ENCODE assay signal across 7 mouse cellular contexts in the genomic region with DNA sequence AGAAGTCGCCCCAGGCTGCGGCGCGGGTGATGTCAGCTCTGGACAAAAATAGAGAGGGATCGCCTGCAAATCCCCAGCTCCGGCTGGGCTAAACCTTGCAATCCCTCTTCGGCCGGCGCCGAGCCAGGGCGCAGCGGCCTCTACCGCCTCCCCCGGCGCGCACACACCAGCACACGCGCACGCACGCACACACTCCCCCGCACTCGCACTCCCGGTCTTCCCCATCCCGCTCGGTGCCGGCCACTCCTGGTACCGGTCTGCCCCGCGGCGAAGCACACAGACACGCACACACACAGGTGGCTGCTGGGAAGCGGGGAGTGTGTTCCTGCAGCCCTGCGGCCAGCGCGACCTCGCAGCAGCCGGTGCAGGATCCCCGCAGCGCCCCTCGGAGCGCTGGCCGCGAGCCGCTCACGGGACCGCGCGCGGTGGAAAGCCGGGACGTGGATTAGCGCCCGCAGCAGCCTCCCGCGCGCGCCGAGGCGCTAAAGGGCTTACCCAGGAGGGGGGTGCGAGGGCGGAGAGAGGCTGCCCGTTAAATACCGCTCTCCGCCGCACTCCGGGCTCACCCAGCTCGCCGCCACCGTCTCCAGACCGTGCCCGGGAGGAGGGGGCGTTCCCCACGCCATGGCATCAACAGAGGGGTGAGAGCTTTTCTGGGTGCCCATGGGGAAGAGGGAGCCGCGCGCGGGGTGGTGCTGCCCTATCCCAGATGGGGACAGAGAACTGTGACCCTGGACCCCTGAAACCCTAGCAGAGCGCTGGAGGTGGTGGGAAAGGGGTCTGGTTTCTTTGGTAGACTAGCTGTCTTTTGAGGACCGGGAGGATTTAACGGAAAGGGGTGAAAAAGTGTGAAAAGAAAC. TPM values are rescaled to one million over a fixed set of nuclear protein-coding genes. Genes with fewer than 3 reads are reported as not detected.
A peak's percentile ranks its signal among the peaks of the same experiment; 100 is the strongest.
DNase-seq lines count a peak whose midpoint lies in the region; ATAC-seq and TF ChIP-seq lines count a peak whose summit lies in the region.

No protein-coding gene starts in this region.

- no peaks in the 10 kb centered on the region for H3K9me3 ChIP-seq in forebrain, embryonic 15.5 days
- no peaks in the 10 kb centered on the region for H3K9me3 ChIP-seq in hindbrain, postnatal 0 days (ENCODE audit: low read length)
- H3K9me3 ChIP-seq in limb, embryonic 12.5 days, result no peaks in the 10 kb centered on the region

- peak overlapping the region; percentile 79 for H3K27ac ChIP-seq in forebrain, embryonic 15.5 days (replicated peaks)
- H3K27ac ChIP-seq in hindbrain, postnatal 0 days, result peak overlapping the region; percentile 94
- H3K27ac ChIP-seq in limb, embryonic 12.5 days, result no peak overlapping the region

- peaks cover 54% of the 10 kb centered on the region for H3K4me1 ChIP-seq in forebrain, embryonic 15.5 days
- H3K4me1 ChIP-seq in hindbrain, postnatal 0 days (ENCODE audit: insufficient read depth, low read length), result peaks cover 23% of the 10 kb centered on the region
- H3K4me1 ChIP-seq in limb, embryonic 12.5 days (replicated peaks), result peaks cover 23% of the 10 kb centered on the region

- DNase-seq in adrenal gland, adult 18-20 months (ENCODE audit: low spot score in 2 of 2), result peak; percentile 11 to 21
- peak; percentile 73 for DNase-seq in cerebellum, adult 11 months
- DNase-seq in hindbrain, postnatal 0 days (ENCODE audit: low spot score), result peak; percentile 87
- peak; percentile 73 for DNase-seq in neural tube, embryonic 10.5 days (ENCODE audit: extremely low spot score, low spot score)
- peak; percentile 29 for DNase-seq in testis, postnatal 14 days (ENCODE audit: low spot score)

- no peaks in the 10 kb centered on the region for H3K27me3 ChIP-seq in forebrain, embryonic 15.5 days
- H3K27me3 ChIP-seq in hindbrain, postnatal 0 days (ENCODE audit: insufficient read depth, low read length), result no peaks in the 10 kb centered on the region
- H3K27me3 ChIP-seq in limb, embryonic 12.5 days, result peaks cover 58% of the 10 kb centered on the region

- H3K9ac ChIP-seq in forebrain, embryonic 15.5 days (replicated peaks), result peak overlapping the region; percentile 77
- H3K9ac ChIP-seq in hindbrain, postnatal 0 days (replicated peaks; ENCODE audit: low read length), result peak overlapping the region; percentile 84
- peak overlapping the region; percentile 64 for H3K9ac ChIP-seq in limb, embryonic 12.5 days (replicated peaks)

- H3K4me3 ChIP-seq in forebrain, embryonic 15.5 days, result peak overlapping the region; percentile 63
- peak overlapping the region; percentile 85 for H3K4me3 ChIP-seq in hindbrain, postnatal 0 days (ENCODE audit: low read length)
- peak overlapping the region; percentile 70 for H3K4me3 ChIP-seq in limb, embryonic 12.5 days (replicated peaks)

- H3K36me3 ChIP-seq in forebrain, embryonic 15.5 days, result no peaks in the 10 kb centered on the region
- no peaks in the 10 kb centered on the region for H3K36me3 ChIP-seq in hindbrain, postnatal 0 days (ENCODE audit: insufficient read depth, low read length)
- no peaks in the 10 kb centered on the region for H3K36me3 ChIP-seq in limb, embryonic 12.5 days

- peak; percentile 40; the same call in 1 of the 2 replicates for TF ChIP-seq CTCF in hindbrain, postnatal 0 days (IDR thresholded peaks at IDR 0.05; ENCODE audit: low read depth)

- under 1% methylated on average over 79 of the region's 80 CpGs for WGBS in forebrain, embryonic 15.5 days
- WGBS in hindbrain, postnatal 0 days, result under 1% methylated on average over 64 of the region's 80 CpGs
- under 1% methylated on average over 79 of the region's 80 CpGs for WGBS in limb, embryonic 12.5 days

- ATAC-seq in forebrain, embryonic 15.5 days (replicated peaks), result peak; percentile 82
- ATAC-seq in hindbrain, postnatal 0 days, result peak; percentile 91
- ATAC-seq in limb, embryonic 12.5 days (ENCODE audit: insufficient number of reproducible peaks, insufficient read depth, low FRiP score, low TSS enrichment, low read depth), result peak; percentile 77

- H3K4me2 ChIP-seq in forebrain, embryonic 15.5 days (replicated peaks), result peak overlapping the region; percentile 96
- peak overlapping the region; percentile 73 for H3K4me2 ChIP-seq in hindbrain, postnatal 0 days (ENCODE audit: low read depth, low read length)
- H3K4me2 ChIP-seq in limb, embryonic 12.5 days, result peak overlapping the region; percentile 99

RNA-seq across cellular contexts. Expression of gene Slc1a2, which starts 0.4 kb away (rescaled TPM):
- total RNA-seq in adrenal gland, adult 18-20 months (2021), result under 1 TPM; 0.17 to 0.35 TPM
- 10.5 and 11.4 TPM in 2 replicates for polyA plus RNA-seq in forebrain, embryonic 15.5 days (2015; fragmentation: Nextera tagmentation; extraction: Ambion mirVana)
- 116 and 130 TPM in 2 replicates for total RNA-seq in hindbrain, postnatal 0 days (2014; rRNA removed)
- 21.9 and 23.9 TPM in 2 replicates for polyA plus RNA-seq in hindbrain, postnatal 0 days (2015; fragmentation: Nextera tagmentation; extraction: Ambion mirVana)
- polyA plus RNA-seq in limb, embryonic 12.5 days (2016; fragmentation: Nextera tagmentation; extraction: Ambion mirVana), result 0.16 and 0.37 TPM in 2 replicates

Comparison
In these comparisons a context has a peak if more than half of its experiments do, and no peak if none do; other contexts are left out.
1. DNase-seq: peak in every context shown above with its lines; median percentile 87 in hindbrain, postnatal 0 days; 73 in cerebellum, adult 11 months; 73 in neural tube, embryonic 10.5 days; 29 in testis, postnatal 14 days; 16 in adrenal gland, adult 18-20 months.